Comparison of ENCODE assay signal across 11 mouse cellular contexts in genomic region chr13:101738769-101739168, GRCm38 (mm10). TPM values are rescaled to one million over a fixed set of nuclear protein-coding genes. Genes with fewer than 3 reads are reported as not detected.
DNase-seq lines count a peak whose midpoint lies in the region; ATAC-seq lines count a peak whose summit lies in the region.
"Had no signal": no experiment of that assay in that cellular context is flagged by ENCODE, and none has a peak within 500 bp of the region (broad histone marks: within the 10 kb centered on the region; RNA-seq: fewer than 3 reads in every experiment).

No protein-coding gene starts in this region.

- H3K27ac ChIP-seq in lung, embryonic 15.5 days: 0 out of 2 replicates have a peak overlapping the region, but pooled peaks have one; percentile 71
- H3K27ac ChIP-seq: forebrain, embryonic 12.5 days; stomach, embryonic 15.5 days had no signal

- H3K4me2 ChIP-seq in lung, embryonic 15.5 days: no peak overlapping the region
- H3K4me2 ChIP-seq: forebrain, embryonic 12.5 days; liver, embryonic 15.5 days; stomach, embryonic 15.5 days had no signal

- no peaks in the 10 kb centered on the region for H3K36me3 ChIP-seq in lung, embryonic 15.5 days
- H3K36me3 ChIP-seq: forebrain, embryonic 12.5 days; liver, embryonic 15.5 days; stomach, embryonic 15.5 days had no signal

- no peak for ATAC-seq in lung, embryonic 15.5 days (ENCODE audit: borderline replicate concordance, extremely low read depth, low FRiP score, low TSS enrichment)

- intact Hi-C loops in heart, postnatal 36 days (cut with DNase I): loop anchor here (5.0 kb wide), 2 partner anchors 64 to 174 kb away; no protein-coding TSS in a partner anchor
- intact Hi-C loops in heart, postnatal 25 days (cut with DNase I): loop anchor here (10.0 kb wide), 1 partner anchor 576 kb away; no protein-coding TSS in a partner anchor

- H3K4me1 ChIP-seq in lung, embryonic 15.5 days: peaks cover 70% of the 10 kb centered on the region

- no peaks in the 10 kb centered on the region for H3K27me3 ChIP-seq in lung, embryonic 15.5 days
- H3K27me3 ChIP-seq: liver, embryonic 15.5 days; stomach, embryonic 15.5 days had no signal

- no peaks in the 10 kb centered on the region for H3K9me3 ChIP-seq in lung, embryonic 15.5 days
- H3K9me3 ChIP-seq: forebrain, embryonic 12.5 days; liver, embryonic 15.5 days; stomach, embryonic 15.5 days had no signal

- H3K4me3 ChIP-seq in lung, embryonic 15.5 days: no peak overlapping the region
- H3K4me3 ChIP-seq: forebrain, embryonic 12.5 days; liver, embryonic 15.5 days; stomach, embryonic 15.5 days had no signal

- H3K9ac ChIP-seq in lung, embryonic 15.5 days: no peak overlapping the region
- H3K9ac ChIP-seq: forebrain, embryonic 12.5 days; liver, embryonic 15.5 days; stomach, embryonic 15.5 days had no signal

- WGBS in lung, embryonic 15.5 days: 81% methylated on average over 6 of the region's 6 CpGs

- peak; percentile 70 for DNase-seq in adrenal gland, adult 2 months
- no peak for DNase-seq in adrenal gland, postnatal 4 days (ENCODE audit: low spot score in 2 of 2)
- DNase-seq in heart, postnatal 36 days: peak; percentile 64 to 65
- DNase-seq in heart, postnatal 25 days (ENCODE audit: low spot score): no peak
- DNase-seq in lung, postnatal 4 days: no peak
- DNase-seq in kidney, postnatal 25 days: peak; percentile 64 to 78
- DNase-seq in right cerebral cortex, postnatal 10 days (ENCODE audit: low spot score in 2 of 2): no peak

RNA-seq across cellular contexts. Expression of gene Pik3r1, which starts 29.2 kb away (rescaled TPM):
- total RNA-seq in adrenal gland, adult 2 months (2021): 100 to 1,000 TPM in 1 of 2 experiments, 10 to 100 TPM in 1; 71.0 to 125 TPM
- polyA plus RNA-seq in adrenal gland, adult 2 months (2012; rRNA removed): 12.0 and 13.4 TPM in 2 replicates
- 100 to 1,000 TPM; 122 to 130 TPM for total RNA-seq in adrenal gland, postnatal 4 days (2021)
- total RNA-seq in heart, postnatal 36 days (2021): 100 to 1,000 TPM; 102 to 142 TPM
- total RNA-seq in heart, postnatal 25 days (2021): 100 to 1,000 TPM in 1 of 2 experiments, 10 to 100 TPM in 1; 93.6 to 111 TPM
- polyA plus RNA-seq in lung, embryonic 15.5 days (2015; fragmentation: Nextera tagmentation; extraction: Ambion mirVana): 22.8 and 28.6 TPM in 2 replicates

Comparison
In these comparisons a context has a peak if more than half of its experiments do, and no peak if none do; other contexts are left out.
1. DNase-seq: peak in adrenal gland, adult 2 months (single experiment), heart, postnatal 36 days (2 of 2) and kidney, postnatal 25 days (2 of 2); none in adrenal gland, postnatal 4 days (0 of 2), heart, postnatal 25 days (single experiment), lung, postnatal 4 days (0 of 2) and right cerebral cortex, postnatal 10 days (0 of 2).